Mouse (Mus musculus) ES-E14 (cell line): ENCODE data around the gene Gopc.

Experiments used
- CHD2 ChIP-seq: IDR thresholded peaks from 2 replicates; pipeline ENCODE4 v1.6.1; 2014; ENCODE audit warnings: mild to moderate bottlenecking, low read depth, low read length, inconsistent platforms
- MAFK ChIP-seq: IDR thresholded peaks from 2 replicates; pipeline ENCODE4 v1.6.1; 2014; ENCODE audit warnings: mild to moderate bottlenecking, low read depth, low read length, inconsistent platforms; ENCODE audit not compliant: insufficient read depth
- ZC3H11A ChIP-seq: IDR thresholded peaks from 2 replicates; pipeline ENCODE4 v1.6.1; 2012; ENCODE audit warnings: low read depth, mild to moderate bottlenecking, inconsistent platforms, low read length, borderline replicate concordance

DNA sequence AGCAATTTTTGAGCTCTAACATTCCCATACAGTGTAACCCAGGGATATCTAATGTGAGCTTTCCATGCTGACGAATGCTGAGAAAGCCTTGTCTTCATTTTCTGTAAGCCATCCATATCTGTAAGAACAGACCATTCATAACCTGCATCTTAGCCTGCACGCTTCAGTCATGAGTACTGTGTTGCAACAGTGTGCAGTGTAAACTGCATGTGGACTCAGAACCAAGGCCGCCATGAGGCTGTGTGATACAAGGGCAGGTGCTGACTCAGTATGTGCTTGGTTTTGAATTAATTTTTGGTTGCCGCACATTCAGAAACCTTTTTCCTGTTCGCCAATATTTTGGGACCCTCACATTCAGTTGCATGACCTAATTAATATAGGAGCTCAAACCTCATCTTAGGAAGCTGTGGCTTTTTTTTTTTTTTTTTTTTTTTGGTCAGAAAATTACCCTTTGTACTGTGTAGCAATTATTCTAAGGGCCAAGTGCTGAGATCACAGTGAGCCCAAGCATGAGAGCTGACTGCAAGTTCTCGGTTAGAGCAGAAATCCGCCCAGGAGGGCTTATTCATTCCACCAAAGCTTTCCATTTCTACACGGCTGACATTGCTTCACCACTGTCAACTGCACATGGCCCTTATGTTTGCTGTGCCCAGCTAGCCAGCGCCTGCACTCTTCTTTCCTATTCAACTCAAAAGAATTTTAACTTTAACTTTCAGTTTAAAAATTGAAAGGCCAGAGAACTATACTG is 20.9 kb downstream of the Gopc start:
- TF ChIP-seq ZC3H11A (no peak), CHD2 (no peak), MAFK (no peak)
